Mouse (Mus musculus): ENCODE data around the gene Gp2.

The Gp2 gene

GRCm38 (mm10) chr7:119459185-119459584 lies at the start of gene Gp2:
TSS of gene Gp2 (minus strand) at chr7:119459285.
- no peak for DNase-seq

GRCm38 (mm10) chr7:119490041-119490780 lies 31.1 kb upstream of the Gp2 start:
- DNase-seq = no peak

GRCm38 (mm10) chr7:119486683-119487082 lies 27.6 kb upstream of the Gp2 start:
- DNase-seq = no peak

DNA sequence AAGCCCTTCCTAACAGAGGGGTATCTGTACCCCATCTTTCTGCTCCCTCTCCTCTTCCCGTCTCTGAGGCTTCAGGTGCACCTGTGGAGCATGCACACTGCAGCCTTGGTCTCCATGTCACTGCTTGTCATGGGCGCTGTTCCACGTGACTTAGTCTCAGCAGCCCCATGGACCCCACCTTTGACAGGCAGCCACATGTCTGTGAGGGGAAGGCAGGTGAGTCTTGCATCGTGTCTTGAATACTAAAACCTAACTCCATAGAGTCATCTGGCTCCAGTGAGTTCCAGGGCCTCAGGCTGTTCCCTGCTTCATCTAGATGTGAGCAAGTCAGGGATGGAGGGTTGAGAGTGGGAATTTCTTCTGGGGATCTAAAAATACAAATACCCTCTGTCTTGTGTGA lies 25.1 kb upstream of the Gp2 start:
- no peak for DNase-seq

- no peak for DNase-seq
Measured at GRCm38 (mm10) chr7:119479256-119479655, 20.2 kb upstream of the Gp2 start, which contains the start of gene Umod. TSS of gene Umod (minus strand) at chr7:119479282.

GRCm38 (mm10) chr7:119476500-119477389 lies 17.7 kb upstream of the Gp2 start:
- peak; percentile 5 for DNase-seq

DNA sequence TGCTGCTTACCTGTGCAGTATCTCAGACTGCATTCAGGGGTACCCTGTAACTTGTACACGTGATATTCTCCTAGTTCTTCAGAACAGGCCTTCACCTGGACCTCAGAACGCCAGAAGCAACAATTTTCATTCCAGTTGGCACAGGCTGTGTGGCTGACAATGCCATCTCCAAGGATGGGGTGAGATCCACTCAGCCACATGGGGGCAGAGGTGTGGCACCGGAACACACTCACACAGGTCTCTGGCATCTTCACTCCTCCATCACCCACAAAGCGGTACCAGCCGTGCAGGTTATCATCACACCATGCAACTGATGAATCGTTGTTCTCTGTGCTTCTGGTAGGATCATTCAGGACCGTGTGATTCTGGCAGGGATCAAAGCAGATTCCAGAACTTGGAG lies 4.9 kb downstream of the Gp2 start:
- DNase-seq = no peak

DNA sequence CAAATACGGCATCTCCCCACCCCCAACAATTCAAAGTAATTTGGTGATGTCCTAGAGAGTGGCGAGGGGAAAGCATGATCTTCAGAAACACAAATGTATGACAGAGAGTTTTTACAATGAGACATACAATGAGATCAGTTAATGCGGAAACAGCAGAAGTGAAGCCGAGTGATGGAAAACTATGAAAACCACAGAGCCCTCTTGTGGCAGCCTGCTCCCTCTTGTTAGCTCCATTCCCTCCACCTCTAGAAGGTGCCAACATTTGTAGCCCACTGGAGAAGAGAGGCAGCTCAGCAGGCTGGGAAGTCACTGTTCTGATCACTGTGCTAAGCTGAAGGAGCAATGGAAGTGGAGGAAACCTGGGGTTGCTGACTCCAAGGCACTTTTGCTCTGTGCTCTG lies 15.2 kb downstream of the Gp2 start:
- DNase-seq = no peak

GRCm38 (mm10) chr7:119441938-119442337 lies 17.1 kb downstream of the Gp2 start:
- DNase-seq = no peak

- no peak for DNase-seq
Measured at GRCm38 (mm10) chr7:119427180-119427616, 31.9 kb downstream of the Gp2 start.

GRCm38 (mm10) chr7:119420730-119421129 lies 38.4 kb downstream of the Gp2 start:
- no peak for DNase-seq

DNA sequence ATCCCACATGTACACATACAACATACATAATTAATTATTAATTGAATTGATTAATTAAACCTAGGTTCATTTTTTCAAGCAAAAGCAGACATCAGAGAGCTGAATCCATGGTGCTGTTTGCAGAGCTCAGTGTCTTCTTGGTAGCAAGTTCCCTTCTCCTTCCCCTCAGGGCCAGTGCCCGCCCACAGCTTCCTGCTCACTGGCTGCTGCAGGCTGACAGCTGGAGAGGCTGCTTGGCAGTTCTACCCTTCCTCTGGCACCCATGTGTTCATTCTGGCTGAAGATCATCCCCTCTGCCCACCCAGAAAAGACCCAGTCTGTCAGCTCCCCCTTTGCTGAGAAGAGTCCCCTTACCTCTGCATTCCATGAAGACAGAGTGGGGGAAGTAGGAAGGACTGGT lies 40.6 kb downstream of the Gp2 start:
- DNase-seq = no peak

DNA sequence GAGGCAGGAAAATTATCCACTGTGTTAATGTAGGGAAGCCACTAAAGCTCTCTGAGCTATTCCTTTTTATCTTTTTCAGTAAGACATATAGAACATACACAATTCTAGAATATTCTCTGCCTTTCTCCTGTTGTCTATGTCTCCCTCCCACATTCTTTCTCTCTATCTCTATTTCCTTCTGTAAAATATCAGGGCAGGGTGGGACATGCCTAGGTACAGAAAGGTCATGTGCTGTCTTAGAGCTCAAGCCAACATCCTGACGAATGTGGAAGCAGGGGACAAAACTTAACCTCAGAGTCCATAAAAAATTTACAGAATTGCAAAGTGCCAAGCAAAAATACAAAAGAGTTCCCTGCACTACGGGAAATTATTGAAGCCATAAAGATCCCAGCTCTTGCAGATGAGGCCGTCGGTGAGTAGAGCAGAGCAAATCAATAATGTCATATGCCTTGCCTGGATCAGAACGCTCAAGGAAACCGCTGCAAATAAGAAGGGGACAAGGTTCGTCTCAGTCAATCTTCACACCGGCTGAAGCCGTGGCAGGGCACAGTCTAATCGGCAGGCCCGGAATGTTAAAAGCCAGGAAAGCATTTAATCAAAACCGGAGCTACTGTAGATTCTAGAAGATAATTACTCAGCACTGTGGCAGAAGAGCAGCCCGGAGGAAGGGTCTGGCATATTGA lies 64.9 kb downstream of the Gp2 start:
- DNase-seq = no peak

All from thymus, postnatal 4 days (tissue).